Mouse (Mus musculus) bone marrow, adult 2 months (tissue): ENCODE results near the gene Arhgef19. TPM values are rescaled to one million over a fixed set of nuclear protein-coding genes. Genes with fewer than 3 reads are reported as not detected.

Experiments used
- H3K27ac ChIP-seq: fragments of 200-500 bp; 2 replicates; pipeline ENCODE4 v1.5.1; 2012; ENCODE audit warnings: low read depth, mild to moderate bottlenecking, control low read depth, inconsistent platforms, low read length; ENCODE audit not compliant: control insufficient read depth, poor library complexity, insufficient read depth
- H3K4me1 ChIP-seq: fragments of 200-500 bp; 2 replicates; pipeline ENCODE4 v1.6.1; 2011; ENCODE audit warnings: low read length; ENCODE audit not compliant: control insufficient read depth, insufficient read depth
- H3K4me3 ChIP-seq: fragments of 200-500 bp; replicated peaks from 2 replicates; pipeline ENCODE3; 2011; ENCODE audit warnings: mild to moderate bottlenecking, low read depth, low read length, control low read depth; ENCODE audit not compliant: control insufficient read depth
- CTCF ChIP-seq: fragments of 200-500 bp; IDR thresholded peaks from 2 replicates; pipeline ENCODE4 v1.5.1; 2011; ENCODE audit warnings: low read length, control low read depth; ENCODE audit not compliant: control insufficient read depth, insufficient read depth
- POLR2A ChIP-seq: fragments of 200-500 bp; IDR thresholded peaks from 2 replicates; pipeline ENCODE4 v1.6.1; 2011; ENCODE audit warnings: low read depth, mild to moderate bottlenecking, control low read depth, low read length, borderline replicate concordance; ENCODE audit not compliant: control insufficient read depth
- WGBS: fragments of 180-500 bp; shearing (Covaris S2); methylation state at CpG from one replicate; pipeline ENCODE4 v1.1.7; 2018; 5-methylcytosine and 5-hydroxymethylcytosine counted together
- polyA plus RNA-seq: library from polyadenylated mRNA; stranded (reverse); fragments of >200 nt; gene quantifications from 2 replicates; pipeline ENCODE4 v1.2.4, GENCODE M21; 2011; ENCODE audit warnings: low replicate concordance; ENCODE audit not compliant: missing spikeins, insufficient read depth, insufficient read length

Arhgef19 gene
- polyA plus RNA-seq, 1 experiment = 1.1 TPM

- Histone ChIP-seq H3K4me1 (no peaks in the 10 kb centered on the region; the same call in 1 of the 2 replicates), H3K4me3 (no peak overlapping the region), H3K27ac (no peak overlapping the region)
- WGBS = 9% methylated on average over 20 of the region's 20 CpGs
- no peak for TF ChIP-seq POLR2A
- no peak for TF ChIP-seq CTCF
Observed at GRCm38 (mm10) chr4:141286860-141287517, 47.7 kb downstream of the Arhgef19 start.

- no peak overlapping the region for H3K27ac ChIP-seq
- TF ChIP-seq CTCF (no peak), POLR2A (no peak)
- H3K4me3 ChIP-seq = no peak overlapping the region
- H3K4me1 ChIP-seq = no peaks in the 10 kb centered on the region
- WGBS = 9% methylated on average over 15 of the region's 15 CpGs
Observed at GRCm38 (mm10) chr4:141287518-141288004, 48.3 kb downstream of the Arhgef19 start.

GRCm38 (mm10) chr4:141288152-141288551 is 48.9 kb downstream of the Arhgef19 start:
- no peaks in the 10 kb centered on the region for H3K4me1 ChIP-seq
- TF ChIP-seq CTCF = no peak
- no peak overlapping the region for H3K4me3 ChIP-seq
- WGBS = 70% methylated on average over 8 of the region's 8 CpGs
- H3K27ac ChIP-seq = no peak overlapping the region

- no peaks in the 10 kb centered on the region for H3K4me1 ChIP-seq
- TF ChIP-seq POLR2A (no peak), CTCF (no peak)
- WGBS = 4% methylated on average over 46 of the region's 47 CpGs
- no peak overlapping the region for H3K4me3 ChIP-seq
- no peak overlapping the region for H3K27ac ChIP-seq
Observed at GRCm38 (mm10) chr4:141291571-141292375, 52.5 kb downstream of the Arhgef19 start.

- Histone ChIP-seq H3K4me3 (no peak overlapping the region), H3K27ac (no peak overlapping the region), H3K4me1 (no peaks in the 10 kb centered on the region)
- WGBS = 10% methylated on average over 15 of the region's 15 CpGs
- TF ChIP-seq POLR2A = no peak
- TF ChIP-seq CTCF = no peak
Observed at GRCm38 (mm10) chr4:141295774-141296186, 56.5 kb downstream of the Arhgef19 start.

- Histone ChIP-seq H3K4me1 (no peaks in the 10 kb centered on the region), H3K4me3 (no peak overlapping the region), H3K27ac (no peak overlapping the region)
- 68% methylated on average over 7 of the region's 7 CpGs for WGBS
- TF ChIP-seq CTCF = no peak
- no peak for TF ChIP-seq POLR2A
Observed at GRCm38 (mm10) chr4:141297934-141298333, 58.6 kb downstream of the Arhgef19 start.

- H3K4me1 ChIP-seq = no peaks in the 10 kb centered on the region
- TF ChIP-seq POLR2A (no peak), CTCF (no peak)
- peak overlapping the region; percentile 30 for H3K27ac ChIP-seq
- WGBS = 5% methylated on average over 13 of the region's 13 CpGs
- H3K4me3 ChIP-seq = no peak overlapping the region
Observed at GRCm38 (mm10) chr4:141299356-141299755, 60.1 kb downstream of the Arhgef19 start.

- Histone ChIP-seq H3K4me1 (no peaks in the 10 kb centered on the region), H3K27ac (no peak overlapping the region), H3K4me3 (no peak overlapping the region)
- TF ChIP-seq CTCF (no peak), POLR2A (no peak)
- 7% methylated on average over 4 of the region's 4 CpGs for WGBS
Observed at GRCm38 (mm10) chr4:141300196-141300595, 60.9 kb downstream of the Arhgef19 start.

- H3K27ac ChIP-seq = peak within 1 kb of the TSS; percentile 51
- WGBS = under 1% methylated on average over 35 of the region's 35 CpGs
- no peaks in the 10 kb centered on the region for H3K4me1 ChIP-seq
- peak within 1 kb of the TSS; percentile 66 for H3K4me3 ChIP-seq
- TF ChIP-seq POLR2A (peak; percentile 38; the same call in 1 of the 2 replicates), CTCF (no peak)
Observed at GRCm38 (mm10) chr4:141301116-141301553, 61.8 kb downstream of the Arhgef19 start, which contains the start of gene Epha2. Epha2 (plus strand) TSS chr4:141301240.
